Comparison of ENCODE assay signal across 8 mouse cellular contexts in the genomic region with DNA sequence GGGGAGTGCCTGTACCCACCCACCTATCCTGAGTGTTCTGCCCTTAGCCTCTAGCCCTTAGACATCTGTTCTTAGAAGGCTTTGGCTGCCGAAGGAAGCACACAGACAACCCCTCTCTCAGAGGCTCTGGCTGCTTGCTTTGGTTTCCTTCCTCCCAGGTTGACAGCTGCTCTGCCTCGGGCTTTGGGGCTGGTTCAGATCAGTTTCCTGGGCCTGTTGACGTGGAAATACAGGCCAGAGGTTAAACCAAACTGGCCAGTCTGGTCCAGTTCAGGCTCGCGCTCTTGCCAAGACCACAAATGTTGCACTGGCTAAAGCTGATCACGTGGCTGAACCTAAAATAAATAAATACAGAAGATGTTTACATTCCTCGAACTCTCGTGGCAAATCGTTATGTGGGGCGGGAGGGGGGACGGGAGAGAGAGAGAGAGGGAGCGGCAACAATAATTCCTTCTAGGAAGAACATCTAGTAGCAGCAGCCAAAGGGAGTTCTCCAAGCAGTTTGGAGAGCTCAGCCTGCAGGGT. TPM values are rescaled to one million over a fixed set of nuclear protein-coding genes. Genes with fewer than 3 reads are reported as not detected.
DNase-seq lines count a peak whose midpoint lies in the region; ATAC-seq lines count a peak whose summit lies in the region.

No protein-coding gene starts in this region.

- peak overlapping the region; percentile 77 for H3K27ac ChIP-seq in embryonic facial prominence, embryonic 12.5 days
- H3K27ac ChIP-seq in kidney, embryonic 14.5 days (ENCODE audit: low read depth, low read length) = peak overlapping the region; percentile 55; the same call in 1 of the 2 replicates

- peak; percentile 37 for DNase-seq in adrenal gland, adult 2 months
- no peak for DNase-seq in adrenal gland, adult 8-10 months
- peak; percentile 84 for DNase-seq in lung, postnatal 25 days (ENCODE audit: low spot score)
- DNase-seq in left cerebral cortex, postnatal 14 days (ENCODE audit: low spot score in 2 of 2) = no peak
- DNase-seq in left cerebral cortex, adult 18-20 months (ENCODE audit: low spot score in 2 of 2) = no peak
- DNase-seq in thymus, postnatal 36 days = no peak

- H3K36me3 ChIP-seq in embryonic facial prominence, embryonic 12.5 days = no peaks in the 10 kb centered on the region
- no peaks in the 10 kb centered on the region for H3K36me3 ChIP-seq in kidney, embryonic 14.5 days (ENCODE audit: control insufficient read depth, insufficient read depth, low read length)

- WGBS in embryonic facial prominence, embryonic 12.5 days = 25% methylated on average over 12 of the region's 12 CpGs
- 12% methylated on average over 12 of the region's 12 CpGs for WGBS in kidney, embryonic 14.5 days

- intact Hi-C loops in left cerebral cortex, postnatal 14 days (cut with DNase I) = no loop called here

- H3K9me3 ChIP-seq in embryonic facial prominence, embryonic 12.5 days = 0 out of 2 replicates have a peak, but pooled peaks cover 4% of the 10 kb centered on the region
- no peaks in the 10 kb centered on the region for H3K9me3 ChIP-seq in kidney, embryonic 14.5 days (ENCODE audit: control insufficient read depth, low read length)

- 0 out of 2 replicates have a peak, but pooled peaks have one; percentile 47 for ATAC-seq in embryonic facial prominence, embryonic 12.5 days (ENCODE audit: insufficient number of reproducible peaks, insufficient read depth, low FRiP score, low TSS enrichment)
- ATAC-seq in kidney, embryonic 14.5 days (ENCODE audit: low FRiP score, low TSS enrichment) = peak; percentile 83

- no peak overlapping the region for H3K9ac ChIP-seq in embryonic facial prominence, embryonic 12.5 days
- H3K9ac ChIP-seq in kidney, embryonic 14.5 days (ENCODE audit: low read depth, low read length) = 0 out of 2 replicates have a peak overlapping the region, but pooled peaks have one; percentile 31

- no peaks in the 10 kb centered on the region for H3K27me3 ChIP-seq in embryonic facial prominence, embryonic 12.5 days
- H3K27me3 ChIP-seq in kidney, embryonic 14.5 days (ENCODE audit: control insufficient read depth, insufficient read depth, low read length) = no peaks in the 10 kb centered on the region

- 0 out of 2 replicates have a peak overlapping the region, but pooled peaks have one; percentile 9 for H3K4me3 ChIP-seq in embryonic facial prominence, embryonic 12.5 days
- H3K4me3 ChIP-seq in kidney, embryonic 14.5 days (ENCODE audit: low read length) = no peak overlapping the region

- no peaks in the 10 kb centered on the region; the same call in 1 of the 2 replicates for H3K4me1 ChIP-seq in embryonic facial prominence, embryonic 12.5 days
- peaks cover 7% of the 10 kb centered on the region; the same call in 1 of the 2 replicates for H3K4me1 ChIP-seq in kidney, embryonic 14.5 days (ENCODE audit: control insufficient read depth, insufficient read depth, low read length)

- H3K4me2 ChIP-seq in embryonic facial prominence, embryonic 12.5 days (replicated peaks) = peak overlapping the region; percentile 33
- peak overlapping the region; percentile 17; the same call in 1 of the 2 replicates for H3K4me2 ChIP-seq in kidney, embryonic 14.5 days (replicated peaks; ENCODE audit: low read depth, low read length)

RNA-seq across cellular contexts. Expression of a gene that starts 49.5 kb away (rescaled TPM):
- total RNA-seq in adrenal gland, adult 2 months (2021) = 10 to 100 TPM; 57.6 to 87.4 TPM
- polyA plus RNA-seq in adrenal gland, adult 2 months (2012; rRNA removed) = 36.2 and 41.4 TPM in 2 replicates
- 100 to 1,000 TPM in 1 of 4 experiments, 10 to 100 TPM in 3; 80.2 to 105 (median 91.0) TPM for total RNA-seq in adrenal gland, adult 8-10 months (2022)
- polyA plus RNA-seq in embryonic facial prominence, embryonic 12.5 days (2016; fragmentation: Nextera tagmentation; extraction: Ambion mirVana) = 21.1 and 22.8 TPM in 2 replicates
- 18.9 and 30.4 TPM in 2 replicates for polyA plus RNA-seq in kidney, embryonic 14.5 days (2014; fragmentation: Nextera tagmentation; extraction: Ambion mirVana)
- 10 to 100 TPM; 50.5 to 53.5 TPM for total RNA-seq in left cerebral cortex, postnatal 14 days (2021)
- 10 to 100 TPM; 54.7 to 55.3 TPM for total RNA-seq in left cerebral cortex, adult 18-20 months (2021)

Comparison
In these comparisons a context has a peak if more than half of its experiments do, and no peak if none do; other contexts are left out.
1. DNase-seq: peak in adrenal gland, adult 2 months (single experiment) and lung, postnatal 25 days (single experiment); none in adrenal gland, adult 8-10 months (single experiment), left cerebral cortex, postnatal 14 days (0 of 2), left cerebral cortex, adult 18-20 months (0 of 2) and thymus, postnatal 36 days (0 of 2).